ENCODE assay signal across 11 mouse cellular contexts in the genomic region with DNA sequence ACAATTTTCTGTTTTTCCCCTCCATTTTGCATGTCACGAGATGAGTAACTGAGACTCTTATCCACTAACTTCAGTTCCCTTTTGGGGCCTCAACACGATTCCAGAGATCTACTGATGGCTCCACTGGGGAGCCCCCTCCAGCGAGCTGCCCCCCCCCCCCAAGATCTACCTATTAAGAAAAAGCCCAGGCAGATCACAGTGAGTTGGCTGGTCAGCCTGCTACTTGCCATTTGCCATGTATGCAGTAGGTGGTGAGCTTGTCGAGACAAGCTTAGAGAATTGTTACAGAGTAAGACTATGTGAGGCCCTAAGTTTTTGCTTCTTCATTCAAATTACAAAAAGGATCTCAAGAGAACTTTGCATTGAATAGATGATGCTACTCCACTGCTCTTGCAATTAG.
DNase-seq lines count a peak whose midpoint lies in the region; ATAC-seq and TF ChIP-seq lines count a peak whose summit lies in the region.
"Had no signal": no experiment of that assay in that cellular context is flagged by ENCODE, and none has a peak within 500 bp of the region (broad histone marks: within the 10 kb centered on the region; RNA-seq: fewer than 3 reads in every experiment).

No protein-coding gene starts in this region.

- no peaks in the 10 kb centered on the region for H3K9me3 ChIP-seq in forebrain, embryonic 16.5 days (ENCODE audit: control insufficient read depth, low read length)
- no peaks in the 10 kb centered on the region for H3K9me3 ChIP-seq in midbrain, embryonic 13.5 days

- WGBS in forebrain, embryonic 16.5 days = 9% methylated on average over 4 of the region's 4 CpGs
- 32% methylated on average over 4 of the region's 4 CpGs for WGBS in midbrain, embryonic 13.5 days
- WGBS in kidney, adult 2 months = 72% methylated on average over 4 of the region's 4 CpGs

- peak overlapping the region; percentile 81 for H3K4me2 ChIP-seq in forebrain, embryonic 16.5 days (ENCODE audit: low read length)
- H3K4me2 ChIP-seq in midbrain, embryonic 13.5 days (replicated peaks) = peak overlapping the region; percentile 74

- DNase-seq in 3T3-L1 (ENCODE audit: low read depth, low spot score) = peak; percentile 66
- peak; percentile 68 for DNase-seq in NIH3T3 (ENCODE audit: low read depth)
- no peak for DNase-seq in urinary bladder, postnatal 36 days (ENCODE audit: low spot score in 2 of 2)
- no peak for DNase-seq in cerebellum, adult 11-12 months
- no peak for DNase-seq in kidney, adult 2 months
- DNase-seq: cerebellum, postnatal 10 days; left cerebral cortex, postnatal 4 days had no signal

- H3K4me1 ChIP-seq in forebrain, embryonic 16.5 days (replicated peaks; ENCODE audit: control insufficient read depth, insufficient read depth, low read length) = peaks cover 41% of the 10 kb centered on the region
- H3K4me1 ChIP-seq in midbrain, embryonic 13.5 days (replicated peaks) = peaks cover 65% of the 10 kb centered on the region
- peaks cover 5% of the 10 kb centered on the region; the same call in 1 of the 2 replicates for H3K4me1 ChIP-seq in kidney, adult 2 months (ENCODE audit: control insufficient read depth, insufficient read depth, low read length)

- peak overlapping the region; percentile 53 for H3K4me3 ChIP-seq in forebrain, embryonic 16.5 days (replicated peaks; ENCODE audit: low read length)
- peak overlapping the region; percentile 67 for H3K4me3 ChIP-seq in midbrain, embryonic 13.5 days (replicated peaks)
- H3K4me3 ChIP-seq in kidney, adult 2 months (ENCODE audit: insufficient read depth, low read depth, low read length) = no peak overlapping the region
- H3K4me3 ChIP-seq: heart, adult 2 months had no signal

- no peak for TF ChIP-seq CTCF in kidney, adult 2 months (conservative IDR thresholded peaks at IDR 0.05; ENCODE audit: insufficient read depth, insufficient read length, low read depth, low read length)

- H3K9ac ChIP-seq in forebrain, embryonic 16.5 days (replicated peaks; ENCODE audit: low read depth, low read length) = peak overlapping the region; percentile 90
- peak overlapping the region; percentile 91 for H3K9ac ChIP-seq in midbrain, embryonic 13.5 days (replicated peaks)

- H3K27me3 ChIP-seq in forebrain, embryonic 16.5 days (replicated peaks; ENCODE audit: control insufficient read depth, insufficient read depth, low read length) = no peaks in the 10 kb centered on the region
- H3K27me3 ChIP-seq in midbrain, embryonic 13.5 days = no peaks in the 10 kb centered on the region
- no peaks in the 10 kb centered on the region for H3K27me3 ChIP-seq in kidney, adult 2 months (replicated peaks; ENCODE audit: control insufficient read depth, insufficient read depth, low read length)

- no peak for ATAC-seq in forebrain, embryonic 16.5 days
- ATAC-seq in midbrain, embryonic 13.5 days = 0 out of 2 replicates have a peak, but pooled peaks have one; percentile 44
- no peak for ATAC-seq in activated CD4-positive, CD25-positive, alpha-beta regulatory T cell, adult 4 months

- no peak for TF ChIP-seq POLR2A in kidney, adult 2 months (IDR thresholded peaks at IDR 0.05; ENCODE audit: low read depth, low read length)

- peak overlapping the region; percentile 100 for H3K27ac ChIP-seq in forebrain, embryonic 16.5 days (ENCODE audit: low read length)
- peak overlapping the region; percentile 96 for H3K27ac ChIP-seq in midbrain, embryonic 13.5 days
- H3K27ac ChIP-seq in kidney, adult 2 months (ENCODE audit: insufficient read depth, low read depth, low read length) = no peak overlapping the region
- H3K27ac ChIP-seq: heart, adult 2 months had no signal

- H3K36me3 ChIP-seq in forebrain, embryonic 16.5 days (ENCODE audit: control insufficient read depth, insufficient read depth) = peaks cover 24% of the 10 kb centered on the region
- peaks cover 50% of the 10 kb centered on the region for H3K36me3 ChIP-seq in midbrain, embryonic 13.5 days
- H3K36me3 ChIP-seq in kidney, adult 2 months (ENCODE audit: control insufficient read depth, insufficient read depth, low read length) = no peaks in the 10 kb centered on the region

Comparison
In these comparisons a context has a peak if more than half of its experiments do, and no peak if none do; other contexts are left out.
1. DNase-seq: peak in 3T3-L1 (single experiment) and NIH3T3 (single experiment); none in urinary bladder, postnatal 36 days (0 of 2), cerebellum, adult 11-12 months (single experiment) and kidney, adult 2 months (single experiment).